Mouse (Mus musculus) G1E (cell line): ENCODE data around the gene Gm29094.
"Not testable (repeated sequence)": the region's sequence is repeated elsewhere in the genome, so short reads cannot be mapped to it uniquely, and the experiment has no call there.

Experiments
- CTCF ChIP-seq: IDR thresholded peaks from 2 replicates; pipeline ENCODE4 v1.5.1; 2012; ENCODE audit warnings: low read depth, low read length, inconsistent platforms, mixed read lengths
- GATA1 ChIP-seq: IDR thresholded peaks from 2 replicates; pipeline ENCODE4 v1.6.1; 2012; ENCODE audit warnings: borderline replicate concordance, low read length, inconsistent platforms, mixed read lengths
- GATA2 ChIP-seq: IDR thresholded peaks from 2 replicates; pipeline ENCODE4 v1.6.1; 2012; ENCODE audit warnings: low read depth, low read length, inconsistent platforms, borderline replicate concordance
- POLR2AphosphoS5 ChIP-seq: IDR thresholded peaks from 2 replicates; pipeline ENCODE4 v1.6.1; 2012; ENCODE audit warnings: low read depth, low read length, inconsistent platforms; ENCODE audit not compliant: insufficient replicate concordance
- TAL1 ChIP-seq: conservative IDR thresholded peaks from 2 replicates; pipeline ENCODE4 v1.6.1; 2012; ENCODE audit warnings: low read depth, low read length, inconsistent platforms, mixed read lengths

DNA sequence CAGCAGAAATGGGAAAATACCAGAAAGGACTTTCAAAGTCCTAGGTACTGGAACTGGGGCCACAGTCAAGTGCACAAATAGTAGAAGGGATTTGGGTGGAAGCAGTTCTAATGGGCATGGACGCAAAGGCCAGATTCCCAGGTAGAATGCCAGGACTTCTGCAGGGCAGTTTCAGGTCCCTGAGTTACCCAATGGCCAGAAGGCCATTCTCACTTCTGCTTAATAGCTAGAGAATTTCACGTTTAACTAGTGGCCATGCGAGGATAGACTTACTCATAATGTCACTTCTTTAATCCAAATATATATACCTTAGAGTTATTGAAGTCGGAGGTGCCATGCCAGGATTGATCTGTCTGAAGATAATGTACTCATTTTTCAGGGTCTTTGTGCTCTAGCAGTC, 38.0 kb downstream of the Gm29094 start:
- TF ChIP-seq CTCF, GATA1, TAL1, POLR2AphosphoS5, GATA2: not testable (repeated sequence)
